Mouse (Mus musculus): ENCODE data around the gene Amd1.

The Amd1 gene

DNA sequence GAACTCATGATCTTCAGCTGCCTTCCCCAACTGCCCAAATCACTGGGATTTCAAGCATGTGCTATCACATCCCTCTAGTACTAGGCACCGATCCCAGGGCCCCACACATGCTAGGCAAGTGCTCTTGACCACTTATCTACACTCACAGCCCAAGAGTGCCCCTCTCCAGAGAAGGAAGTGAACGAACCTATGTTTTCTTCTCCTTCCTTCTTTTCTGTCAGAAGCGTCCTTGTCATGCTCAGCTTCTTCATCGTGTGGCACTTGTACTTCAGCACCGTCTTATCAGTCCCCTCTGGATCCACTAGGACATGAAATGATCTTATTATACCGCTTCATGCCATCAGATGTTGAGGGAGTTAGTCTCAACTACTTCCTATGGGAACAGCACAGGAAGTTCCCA, 51.0 kb downstream of the Amd1 start:
- DNase-seq (ENCODE audit: low spot score) = no peak

DNA sequence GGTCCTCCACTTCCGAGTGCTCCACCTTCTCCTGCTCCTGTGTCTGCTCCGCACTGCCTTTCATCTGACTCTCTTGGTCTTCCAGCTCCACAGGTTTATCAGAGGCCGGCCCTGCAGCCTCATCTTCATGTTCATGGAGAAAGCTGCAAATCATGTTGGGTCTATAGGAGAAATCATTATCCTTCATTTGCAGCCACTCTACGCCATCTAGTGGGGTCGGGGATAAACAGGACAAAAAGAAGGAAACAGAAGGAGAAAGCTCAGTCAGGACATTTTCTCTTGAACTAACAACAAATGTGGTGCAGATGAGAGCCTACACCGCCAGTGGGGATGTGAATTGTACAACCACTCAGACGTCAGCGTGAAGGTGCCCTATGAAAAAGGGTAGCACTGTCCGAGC, 52.4 kb downstream of the Amd1 start:
- DNase-seq (ENCODE audit: low spot score) = no peak

DNA sequence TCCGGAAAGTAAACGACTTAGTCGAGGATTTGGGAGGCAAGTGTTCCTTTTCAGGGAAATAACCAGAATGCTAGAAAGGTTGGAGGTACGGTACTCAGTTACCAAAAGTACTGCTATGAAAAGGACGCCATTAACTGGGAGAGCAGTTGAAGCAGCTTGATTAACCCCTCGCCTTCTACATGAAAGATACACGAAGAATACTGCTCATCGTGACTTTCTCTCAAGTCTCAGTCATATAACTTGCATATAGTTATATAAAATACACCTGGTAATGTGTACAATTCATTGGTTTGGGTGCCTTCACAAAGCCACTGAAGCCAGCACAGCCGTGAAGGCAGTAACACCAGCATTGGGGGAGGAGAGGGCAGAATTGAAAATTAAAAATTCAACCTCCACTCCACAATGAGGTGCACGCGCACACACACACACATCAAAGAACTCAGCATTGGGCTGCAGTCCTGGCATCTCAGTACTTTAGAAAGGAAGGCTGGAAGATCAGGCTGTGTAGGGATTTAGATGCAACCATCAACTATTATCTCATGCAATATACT, 54.7 kb downstream of the Amd1 start:
- no peak for DNase-seq (ENCODE audit: low spot score)

DNA sequence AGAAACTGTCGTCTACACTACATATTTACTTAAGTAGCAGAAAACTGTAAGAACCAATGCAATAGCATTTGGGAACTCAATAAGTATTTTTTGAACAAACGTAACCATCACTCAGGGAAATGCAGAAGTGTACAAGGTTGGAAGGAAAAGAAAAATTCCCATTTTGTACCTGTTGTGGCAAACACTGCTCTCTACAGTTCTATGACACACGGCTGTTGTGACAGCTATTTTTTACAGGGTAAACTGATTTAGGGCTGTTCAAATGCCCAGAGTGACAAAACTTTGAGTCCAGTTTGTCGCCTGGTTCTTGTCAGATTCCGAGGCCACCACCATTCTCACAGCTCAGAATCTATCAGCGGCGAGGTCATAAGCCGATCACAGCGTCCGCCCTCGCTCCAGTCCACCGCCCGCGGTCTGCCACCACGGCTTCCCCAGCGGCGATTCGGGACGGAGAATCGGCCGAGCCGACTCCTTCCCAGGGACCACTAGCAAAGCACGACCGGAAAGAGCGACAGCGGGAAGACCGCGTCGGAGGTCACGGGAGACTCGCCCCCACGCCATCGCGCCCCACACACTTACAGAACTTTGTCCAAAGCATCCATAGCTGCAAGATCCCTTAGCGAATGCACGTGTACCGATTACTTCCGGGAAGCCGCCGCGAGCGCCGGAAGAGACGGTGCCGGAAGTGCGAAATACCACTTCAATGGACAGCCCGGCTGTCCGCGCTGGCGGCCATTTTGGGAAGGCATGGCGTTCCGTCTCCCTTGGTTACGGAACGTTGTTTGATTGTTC, 55.4 kb downstream of the Amd1 start, which contains the start of gene Rpf2:
Gene Rpf2 (minus strand): TSS at position 663 of the 792 bp plus-strand sequence.
- peak; percentile 81 for DNase-seq (ENCODE audit: low spot score)

DNA sequence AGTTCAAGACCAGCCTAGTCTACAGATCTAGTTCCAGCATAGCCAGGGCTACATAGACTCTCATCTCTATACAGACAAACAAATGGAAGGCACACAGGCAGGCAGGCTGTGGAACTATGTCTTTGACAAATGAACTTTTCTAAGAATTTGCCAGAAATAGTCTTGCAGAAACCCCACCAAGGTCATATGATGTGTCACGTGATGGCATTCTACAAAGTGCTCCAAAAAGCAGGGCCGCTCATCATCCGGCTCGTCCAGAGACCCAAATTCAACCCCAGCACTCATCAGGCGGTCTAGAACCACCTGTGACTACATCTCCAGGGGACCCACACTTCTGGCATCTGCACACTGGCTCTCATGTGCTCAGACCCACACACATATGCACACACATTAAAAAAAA, 64.2 kb downstream of the Amd1 start:
- no peak for DNase-seq (ENCODE audit: low spot score)
